Mouse (Mus musculus): ENCODE data around the gene Abcg4. TPM values are rescaled to one million over a fixed set of nuclear protein-coding genes. Genes with fewer than 3 reads are reported as not detected.
A peak's percentile ranks its signal among the peaks of the same experiment; 100 is the strongest.

The Abcg4 gene
- total RNA-seq, 2 experiments from 2014 or later: 1.3 to 1.7 TPM

- ATAC-seq (ENCODE audit: poor library complexity, severe bottlenecking): 0 out of 2 replicates have a peak, but pooled peaks have one; percentile 5
These were observed 1.4 kb downstream of the Abcg4 start for GRCm38 (mm10) chr9:44287003-44287400.

- ATAC-seq (ENCODE audit: poor library complexity, severe bottlenecking): peak; percentile 39
These were observed 2.1 kb downstream of the Abcg4 start for GRCm38 (mm10) chr9:44286256-44286850.

- no peak for ATAC-seq (ENCODE audit: poor library complexity, severe bottlenecking)
These were observed 5.2 kb downstream of the Abcg4 start for GRCm38 (mm10) chr9:44283183-44283582.

GRCm38 (mm10) chr9:44269973-44270372 lies 18.4 kb downstream of the Abcg4 start:
- no peak for ATAC-seq (ENCODE audit: poor library complexity, severe bottlenecking)

GRCm38 (mm10) chr9:44269077-44269476 lies 19.3 kb downstream of the Abcg4 start:
- ATAC-seq (ENCODE audit: poor library complexity, severe bottlenecking): no peak

DNA sequence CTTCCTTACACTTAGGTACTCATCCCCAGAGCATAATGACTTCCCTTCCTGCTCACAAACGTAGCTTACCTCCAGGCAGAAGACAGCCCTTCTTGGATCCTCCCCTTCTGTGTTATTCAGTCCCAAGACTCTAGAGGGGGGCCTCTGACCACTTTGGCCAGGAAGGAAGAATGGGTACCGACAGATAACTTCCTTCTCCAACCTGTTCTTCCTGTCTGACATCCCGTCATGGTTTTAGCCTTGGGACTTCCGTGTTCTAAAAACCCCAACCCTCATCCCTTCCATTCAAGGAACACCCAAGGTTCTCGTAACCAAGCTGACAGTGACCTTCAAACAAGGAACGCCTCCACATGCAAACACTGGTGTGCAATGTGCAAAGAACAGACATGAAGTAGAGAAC lies 20.0 kb downstream of the Abcg4 start, which contains the start of gene Nlrx1:
Nlrx1 (minus strand) TSS at position 168 of the 400 bp plus-strand sequence.
- ATAC-seq (ENCODE audit: poor library complexity, severe bottlenecking): peak; percentile 72

GRCm38 (mm10) chr9:44268027-44268360 lies 20.4 kb downstream of the Abcg4 start:
- ATAC-seq (ENCODE audit: poor library complexity, severe bottlenecking): peak; percentile 87

DNA sequence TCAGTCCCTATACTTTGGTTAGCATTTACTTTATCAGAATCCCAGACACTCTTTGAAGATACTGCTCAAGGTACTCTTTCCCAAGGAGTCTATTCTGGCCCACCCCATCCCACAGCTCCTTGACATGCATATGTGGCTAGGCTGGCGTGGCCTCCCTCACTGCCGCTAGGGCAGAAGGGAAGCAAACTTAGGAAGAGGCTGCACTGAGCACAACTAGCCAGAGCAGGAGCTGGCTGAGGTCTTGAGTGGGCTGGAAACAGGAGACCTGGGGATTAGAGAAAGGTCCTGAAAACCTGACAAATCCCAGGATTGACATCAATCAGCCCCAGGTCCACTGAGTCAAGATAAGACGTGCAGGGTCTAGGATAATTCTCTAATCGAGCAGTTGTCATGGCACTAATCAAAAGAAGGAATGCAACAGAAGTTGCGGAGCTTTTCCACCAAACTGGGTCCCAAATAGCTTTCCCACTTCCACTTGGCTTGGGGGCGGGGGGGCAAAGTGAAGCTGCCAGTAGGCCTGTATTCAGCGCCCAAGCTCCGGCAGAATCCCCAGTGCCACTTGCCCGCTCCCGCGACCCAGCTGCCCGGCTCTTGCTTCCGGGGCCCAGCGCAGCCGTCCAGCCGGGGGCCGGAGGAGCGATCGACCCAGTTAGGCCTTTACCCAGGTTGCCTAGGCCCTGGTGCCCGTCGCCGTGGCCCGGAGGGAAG lies 20.9 kb downstream of the Abcg4 start:
- ATAC-seq (ENCODE audit: poor library complexity, severe bottlenecking): no peak

- peak; percentile 41 for ATAC-seq (ENCODE audit: poor library complexity, severe bottlenecking)
These were observed 21.8 kb downstream of the Abcg4 start for GRCm38 (mm10) chr9:44266478-44267226.

- no peak for ATAC-seq (ENCODE audit: poor library complexity, severe bottlenecking)
These were observed 27.0 kb downstream of the Abcg4 start for GRCm38 (mm10) chr9:44261388-44261787.

- ATAC-seq (ENCODE audit: poor library complexity, severe bottlenecking): peak; percentile 69
These were observed 29.4 kb downstream of the Abcg4 start for GRCm38 (mm10) chr9:44259014-44259413.

GRCm38 (mm10) chr9:44256213-44256612 lies 32.2 kb downstream of the Abcg4 start:
- no peak for ATAC-seq (ENCODE audit: poor library complexity, severe bottlenecking)

DNA sequence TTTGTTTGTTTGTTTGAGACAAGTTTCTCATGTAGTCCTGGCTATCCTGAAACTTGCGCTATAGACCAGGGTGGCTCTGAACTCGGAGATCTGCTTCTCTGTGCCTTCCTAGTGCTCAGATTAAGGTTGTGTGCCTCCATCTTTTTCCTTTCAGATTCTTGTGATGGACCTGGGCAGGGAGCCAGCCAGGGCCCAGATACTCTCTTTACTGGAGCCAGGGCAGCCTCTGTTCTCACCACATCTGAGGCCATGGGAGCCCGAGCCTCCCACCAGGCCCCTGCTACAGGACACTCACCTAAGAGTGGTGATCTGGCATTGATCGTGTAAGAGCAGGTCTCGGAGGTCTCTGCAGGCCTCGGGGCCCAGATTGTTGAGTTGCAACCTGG lies 33.3 kb downstream of the Abcg4 start:
- ATAC-seq (ENCODE audit: poor library complexity, severe bottlenecking): no peak

GRCm38 (mm10) chr9:44254508-44255135 lies 33.8 kb downstream of the Abcg4 start:
- ATAC-seq (ENCODE audit: poor library complexity, severe bottlenecking): no peak

DNA sequence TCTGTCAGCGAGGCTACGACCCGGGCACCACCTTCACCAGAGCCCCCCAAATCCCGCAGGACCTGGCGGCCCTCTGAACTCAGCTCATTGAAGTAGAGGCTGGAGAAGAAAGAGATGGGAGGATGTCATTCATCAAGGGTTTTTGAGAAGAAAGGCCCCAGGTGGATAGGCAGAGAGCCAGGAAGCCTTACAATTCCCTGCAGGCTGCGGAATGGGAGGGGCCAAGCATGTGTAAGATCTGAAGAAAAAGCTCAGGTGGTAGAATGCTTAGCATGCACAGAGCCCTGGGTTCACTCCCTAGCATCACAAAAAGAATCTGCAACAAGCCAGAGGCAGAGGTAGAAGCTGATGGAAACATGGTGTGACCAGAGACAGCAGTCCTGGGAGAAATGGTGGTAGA lies 35.0 kb downstream of the Abcg4 start:
- ATAC-seq (ENCODE audit: poor library complexity, severe bottlenecking): no peak

DNA sequence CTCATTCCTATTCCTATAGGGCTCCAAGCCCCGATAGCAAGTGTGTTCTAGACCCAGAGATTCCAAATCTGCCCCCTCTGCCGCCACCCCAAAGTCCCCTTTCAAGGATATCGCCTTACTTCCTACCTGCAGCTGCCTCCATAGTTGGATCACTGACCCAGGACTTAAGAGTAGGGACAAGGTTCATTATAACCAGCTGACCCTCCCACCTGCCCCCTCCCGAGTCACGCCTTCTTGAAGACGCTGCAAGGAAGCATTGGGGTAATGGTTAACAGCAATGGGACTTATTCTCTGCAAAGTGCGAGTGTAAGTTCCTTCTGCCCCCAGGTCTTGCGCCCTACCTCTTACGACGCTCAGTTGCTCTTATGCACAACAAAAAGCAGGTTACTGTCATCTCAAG lies 37.1 kb downstream of the Abcg4 start, which contains the start of gene Pdzd3:
Pdzd3 (minus strand) TSS at position 158 of the 400 bp plus-strand sequence.
- no peak for ATAC-seq (ENCODE audit: poor library complexity, severe bottlenecking)

DNA sequence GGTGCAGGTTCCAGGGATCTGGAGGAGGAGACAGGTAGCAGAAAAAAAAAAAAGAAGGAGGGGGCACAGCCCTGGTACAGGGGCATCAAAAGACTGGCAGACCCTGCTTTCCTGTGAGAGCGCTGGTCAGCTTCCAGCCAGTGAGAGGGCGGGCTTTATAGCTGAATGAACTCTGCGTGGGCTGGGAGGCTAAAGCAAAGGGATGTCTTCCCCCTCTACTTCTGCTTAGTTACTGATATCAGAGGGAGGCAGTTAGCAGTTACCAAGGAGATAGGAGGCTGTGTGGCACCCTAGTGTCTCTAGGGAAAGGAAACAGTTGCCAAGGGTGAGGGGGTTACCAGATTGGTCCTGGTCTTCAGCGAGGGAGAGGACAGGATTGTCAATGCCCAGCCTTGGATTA lies 38.0 kb downstream of the Abcg4 start:
- no peak for ATAC-seq (ENCODE audit: poor library complexity, severe bottlenecking)

- ATAC-seq (ENCODE audit: poor library complexity, severe bottlenecking): peak; percentile 95
These were observed 39.0 kb downstream of the Abcg4 start for GRCm38 (mm10) chr9:44249181-44250146.

GRCm38 (mm10) chr9:44247907-44248306 lies 40.5 kb downstream of the Abcg4 start:
- ATAC-seq (ENCODE audit: poor library complexity, severe bottlenecking): no peak

DNA sequence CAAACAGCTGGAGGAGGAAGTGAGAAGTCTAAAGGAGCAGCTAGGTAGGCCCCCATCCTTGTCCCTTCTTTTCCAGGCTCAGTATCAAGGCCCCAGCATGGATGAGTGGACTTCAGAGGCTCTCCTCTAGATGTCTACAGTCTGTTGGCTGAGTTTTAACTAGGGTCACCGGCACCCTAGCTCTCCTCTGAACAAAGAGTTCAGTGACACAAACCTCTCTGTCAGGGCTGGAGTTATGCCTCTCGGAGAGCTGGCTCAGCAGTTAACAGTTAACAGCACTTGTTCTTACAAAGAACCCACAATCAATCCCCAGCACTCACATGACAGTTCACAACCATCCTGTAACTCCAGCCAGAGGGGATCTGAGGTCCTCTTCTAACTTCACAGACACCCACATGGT lies 44.8 kb downstream of the Abcg4 start:
- ATAC-seq (ENCODE audit: poor library complexity, severe bottlenecking): no peak
